Mouse (Mus musculus) limb, embryonic 14.5 days (tissue): ENCODE data around the gene Adamts10. TPM values are rescaled to one million over a fixed set of nuclear protein-coding genes. Genes with fewer than 3 reads are reported as not detected.

ENCODE experiments used
- ATAC-seq: fragments of 200-750 bp; cut with Nextera tagmentation; 2 replicates; pipeline ENCODE4 v1.8.0; 2017; ENCODE audit warnings: low read depth, moderate number of reproducible peaks, moderate TSS enrichment; ENCODE audit not compliant: low FRiP score
- DNase-seq: peaks from one replicate; pipeline ENCODE4 v3.0.0-alpha.2; 2015; ENCODE audit warnings: low spot score
- H3K27ac ChIP-seq: fragments of 300-500 bp; sonication (generic); replicated peaks from 2 replicates; pipeline ENCODE4 v1.5.1; 2014; ENCODE audit warnings: low read depth, mild to moderate bottlenecking, low read length, moderate library complexity, mixed read lengths
- H3K27me3 ChIP-seq: fragments of 300-500 bp; sonication (generic); 2 replicates; pipeline ENCODE4 v1.6.1; 2014; ENCODE audit warnings: low read length, mixed read lengths; ENCODE audit not compliant: control insufficient read depth, insufficient read depth
- H3K36me3 ChIP-seq: fragments of 300-500 bp; sonication (generic); 2 replicates; pipeline ENCODE4 v1.6.1; 2014; ENCODE audit warnings: mild to moderate bottlenecking, low read length, moderate library complexity, mixed read lengths; ENCODE audit not compliant: control insufficient read depth, insufficient read depth
- H3K4me1 ChIP-seq: fragments of 300-500 bp; sonication (generic); 2 replicates; pipeline ENCODE4 v1.6.1; 2014; ENCODE audit warnings: antibody characterized with exemption, low read length, mixed read lengths; ENCODE audit not compliant: control insufficient read depth, insufficient read depth
- H3K4me2 ChIP-seq: fragments of 300-500 bp; sonication (generic); replicated peaks from 2 replicates; pipeline ENCODE4 v1.6.1; 2014; ENCODE audit warnings: low read depth, mild to moderate bottlenecking, low read length, moderate library complexity; ENCODE audit not compliant: severe bottlenecking
- H3K4me3 ChIP-seq: fragments of 300-500 bp; sonication (generic); replicated peaks from 2 replicates; pipeline ENCODE4 v1.5.1; 2014; ENCODE audit warnings: low read length
- H3K9ac ChIP-seq: fragments of 300-500 bp; sonication (generic); 2 replicates; pipeline ENCODE4 v1.6.1; 2014; ENCODE audit warnings: mild to moderate bottlenecking, low read depth, low read length, moderate library complexity; ENCODE audit not compliant: severe bottlenecking
- H3K9me3 ChIP-seq: fragments of 300-500 bp; sonication (generic); 2 replicates; pipeline ENCODE4 v1.6.1; 2016; ENCODE audit warnings: low read length; ENCODE audit not compliant: control insufficient read depth
- POLR2A ChIP-seq: fragments of 200-500 bp; IDR thresholded peaks from 2 replicates; pipeline ENCODE4 v1.8.0; 2012; ENCODE audit warnings: inconsistent platforms, mild to moderate bottlenecking, moderate library complexity, borderline replicate concordance; ENCODE audit not compliant: insufficient read depth, insufficient read length; ENCODE audit errors: extremely low read depth
- WGBS: fragments of 180-500 bp; shearing (Covaris S2); extraction: QIAGEN DNeasy Blood & Tissue Kit; methylation state at CpG from one replicate; pipeline ENCODE4 v1.1.7; 2014; 5-methylcytosine and 5-hydroxymethylcytosine counted together
- polyA plus RNA-seq, 2 experiments: library from polyadenylated mRNA; depleted of rRNA in 1 of 2; stranded (reverse) in 1 of 2; unstranded in 1 of 2; fragments of >200 nt; fragmentation: Nextera tagmentation in 1 of 2; extraction: Ambion mirVana in 1 of 2; gene quantifications; 2 replicates each; pipeline versions ENCODE4 v1.2.1 to v1.2.3; 2012 to 2014

The Adamts10 gene
- polyA plus RNA-seq, 2 experiments = 80.6 to 269 TPM

GRCm38 (mm10) chr17:33598506-33598905 lies 74.5 kb downstream of the Adamts10 start:
- no peak overlapping the region for H3K4me3 ChIP-seq
- DNase-seq (no peak), ATAC-seq (no peak)
- H3K4me1 ChIP-seq = no peaks in the 10 kb centered on the region
- no peak overlapping the region for H3K27ac ChIP-seq
- no peak for TF ChIP-seq POLR2A
- no peak overlapping the region for H3K9ac ChIP-seq
- H3K36me3 ChIP-seq = no peaks in the 10 kb centered on the region
- H3K9me3 ChIP-seq = 0 out of 2 replicates have a peak, but pooled peaks cover 3% of the 10 kb centered on the region
- no peaks in the 10 kb centered on the region for H3K27me3 ChIP-seq
- H3K4me2 ChIP-seq = no peak overlapping the region
- WGBS = 84% methylated on average over 5 of the region's 5 CpGs

GRCm38 (mm10) chr17:33599836-33600475 lies 76.0 kb downstream of the Adamts10 start:
- ATAC-seq = no peak
- H3K27me3 ChIP-seq = no peaks in the 10 kb centered on the region
- H3K4me1 ChIP-seq = no peaks in the 10 kb centered on the region
- 0 out of 2 replicates have a peak, but pooled peaks cover 3% of the 10 kb centered on the region for H3K9me3 ChIP-seq
- no peak for DNase-seq
- H3K4me3 ChIP-seq = no peak overlapping the region
- H3K27ac ChIP-seq = no peak overlapping the region
- no peaks in the 10 kb centered on the region for H3K36me3 ChIP-seq
- TF ChIP-seq POLR2A = no peak
- WGBS = 86% methylated on average over 8 of the region's 8 CpGs
- H3K9ac ChIP-seq = no peak overlapping the region
- no peak overlapping the region for H3K4me2 ChIP-seq

GRCm38 (mm10) chr17:33600831-33601230 lies 76.8 kb downstream of the Adamts10 start:
- H3K4me2 ChIP-seq = no peak overlapping the region
- ATAC-seq = no peak
- 0 out of 2 replicates have a peak, but pooled peaks cover 3% of the 10 kb centered on the region for H3K9me3 ChIP-seq
- H3K27me3 ChIP-seq = no peaks in the 10 kb centered on the region
- WGBS = 78% methylated on average over 3 of the region's 3 CpGs
- no peak for TF ChIP-seq POLR2A
- no peaks in the 10 kb centered on the region for H3K4me1 ChIP-seq
- no peak overlapping the region for H3K9ac ChIP-seq
- H3K27ac ChIP-seq = no peak overlapping the region
- no peak for DNase-seq
- no peaks in the 10 kb centered on the region for H3K36me3 ChIP-seq
- H3K4me3 ChIP-seq = no peak overlapping the region

GRCm38 (mm10) chr17:33601947-33602346 lies 77.9 kb downstream of the Adamts10 start:
- Histone ChIP-seq H3K9ac (no peak overlapping the region), H3K9me3 (0 out of 2 replicates have a peak, but pooled peaks cover 3% of the 10 kb centered on the region), H3K4me1 (no peaks in the 10 kb centered on the region), H3K4me2 (no peak overlapping the region), H3K36me3 (no peaks in the 10 kb centered on the region), H3K27me3 (no peaks in the 10 kb centered on the region), H3K4me3 (no peak overlapping the region), H3K27ac (no peak overlapping the region)
- ATAC-seq (no peak), DNase-seq (no peak)
- 87% methylated on average over 12 of the region's 12 CpGs for WGBS
- no peak for TF ChIP-seq POLR2A

Other genes starting within 250 kb of the Adamts10 start
- 6.2 and 7.9 TPM in 2 replicates for gene Zfp955b, start 234.7 kb upstream of the Adamts10 start, polyA plus RNA-seq (2012; rRNA removed)
- 9.9 and 10.9 TPM in 2 replicates for gene Zfp955b, start 234.7 kb upstream of the Adamts10 start, polyA plus RNA-seq (2014; fragmentation: Nextera tagmentation; extraction: Ambion mirVana)
- gene Zfp81, start 165.3 kb upstream of the Adamts10 start, polyA plus RNA-seq (2012; rRNA removed) = 6.4 and 8.5 TPM in 2 replicates
- gene Zfp81, start 165.3 kb upstream of the Adamts10 start, polyA plus RNA-seq (2014; fragmentation: Nextera tagmentation; extraction: Ambion mirVana) = 13.7 and 14.6 TPM in 2 replicates
- 31.5 and 40.2 TPM in 2 replicates for gene Zfp101, start 129.6 kb upstream of the Adamts10 start, polyA plus RNA-seq (2012; rRNA removed)
- gene Zfp101, start 129.6 kb upstream of the Adamts10 start, polyA plus RNA-seq (2014; fragmentation: Nextera tagmentation; extraction: Ambion mirVana) = 19.1 and 20.1 TPM in 2 replicates
- gene Actl9, start 91.3 kb upstream of the Adamts10 start, polyA plus RNA-seq (2012; rRNA removed) = 0.10 and 0.14 TPM in 2 replicates
- not detected in 2 replicates for gene Actl9, start 91.3 kb upstream of the Adamts10 start, polyA plus RNA-seq (2014; fragmentation: Nextera tagmentation; extraction: Ambion mirVana)
- gene Myo1f, start 31.5 kb downstream of the Adamts10 start, polyA plus RNA-seq (2012; rRNA removed) = 3.5 TPM in 2 replicates
- gene Myo1f, start 31.5 kb downstream of the Adamts10 start, polyA plus RNA-seq (2014; fragmentation: Nextera tagmentation; extraction: Ambion mirVana) = 5.0 and 6.6 TPM in 2 replicates
- gene Zfp414, start 104.9 kb downstream of the Adamts10 start, polyA plus RNA-seq (2012; rRNA removed) = 108 and 159 TPM in 2 replicates
- gene Zfp414, start 104.9 kb downstream of the Adamts10 start, polyA plus RNA-seq (2014; fragmentation: Nextera tagmentation; extraction: Ambion mirVana) = 67.2 and 67.6 TPM in 2 replicates
- 1.4 and 1.8 TPM in 2 replicates for gene Pram1, start 113.9 kb downstream of the Adamts10 start, polyA plus RNA-seq (2012; rRNA removed)
- gene Pram1, start 113.9 kb downstream of the Adamts10 start, polyA plus RNA-seq (2014; fragmentation: Nextera tagmentation; extraction: Ambion mirVana) = 0.51 and 0.69 TPM in 2 replicates
- 260 and 317 TPM in 2 replicates for gene Hnrnpm, start 162.7 kb downstream of the Adamts10 start, polyA plus RNA-seq (2012; rRNA removed)
- gene Hnrnpm, start 162.7 kb downstream of the Adamts10 start, polyA plus RNA-seq (2014; fragmentation: Nextera tagmentation; extraction: Ambion mirVana) = 287 and 310 TPM in 2 replicates
- 42.7 and 56.3 TPM in 2 replicates for gene March2, start 194.5 kb downstream of the Adamts10 start, polyA plus RNA-seq (2012; rRNA removed)
- gene March2, start 194.5 kb downstream of the Adamts10 start, polyA plus RNA-seq (2014; fragmentation: Nextera tagmentation; extraction: Ambion mirVana) = 56.2 and 58.1 TPM in 2 replicates
- 312 and 394 TPM in 2 replicates for gene Rab11b, start 236.3 kb downstream of the Adamts10 start, polyA plus RNA-seq (2012; rRNA removed)
- 192 and 221 TPM in 2 replicates for gene Rab11b, start 236.3 kb downstream of the Adamts10 start, polyA plus RNA-seq (2014; fragmentation: Nextera tagmentation; extraction: Ambion mirVana)